Mouse (Mus musculus): Measurements from ENCODE around the gene Mfn1.

DNA sequence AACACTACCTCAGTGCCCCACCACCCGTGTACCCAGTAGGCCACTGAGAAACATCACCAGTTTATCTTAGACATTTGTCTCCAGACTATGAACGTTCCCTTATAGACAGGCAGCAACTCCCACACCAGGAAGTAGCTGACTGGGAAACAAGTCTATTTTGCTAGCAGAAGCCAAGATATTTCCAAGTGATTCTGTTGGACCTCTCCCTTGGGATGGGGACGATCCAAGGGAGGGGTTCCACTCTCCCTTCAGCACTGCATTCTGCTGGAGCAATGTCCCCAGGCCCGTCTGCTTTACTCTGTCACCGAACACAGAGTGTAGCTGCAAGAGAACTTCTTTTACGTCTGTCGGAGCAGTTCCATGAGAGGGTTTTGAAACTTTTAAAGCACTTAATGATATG is 98.9 kb downstream of the Mfn1 start:
- no peak for TF ChIP-seq POLR2A (IDR thresholded peaks at IDR 0.05; ENCODE audit: extremely low read depth, insufficient read depth, low read length)
- no peak for TF ChIP-seq CTCF (IDR thresholded peaks at IDR 0.05; ENCODE audit: extremely low read depth, insufficient read depth, low read length)
